Mouse (Mus musculus) spleen, postnatal 4 days (tissue): Measurements from ENCODE around the gene Olfr730.

Experiments
- DNase-seq, 2 experiments: peaks; one replicate each; pipeline ENCODE4 v3.0.0; 2022; ENCODE audit warnings: low spot score in 2 of 2

Gene Olfr730

GRCm38 (mm10) chr14:50188098-50188497 lies at the start of gene Olfr730:
Gene Olfr730 (minus strand): TSS chr14:50188198.
- DNase-seq: no peak

GRCm38 (mm10) chr14:50152810-50153209 lies 35.2 kb downstream of the Olfr730 start, which contains the start of gene Olfr729:
Gene Olfr729 (minus strand): TSS chr14:50152910.
- DNase-seq: no peak

DNA sequence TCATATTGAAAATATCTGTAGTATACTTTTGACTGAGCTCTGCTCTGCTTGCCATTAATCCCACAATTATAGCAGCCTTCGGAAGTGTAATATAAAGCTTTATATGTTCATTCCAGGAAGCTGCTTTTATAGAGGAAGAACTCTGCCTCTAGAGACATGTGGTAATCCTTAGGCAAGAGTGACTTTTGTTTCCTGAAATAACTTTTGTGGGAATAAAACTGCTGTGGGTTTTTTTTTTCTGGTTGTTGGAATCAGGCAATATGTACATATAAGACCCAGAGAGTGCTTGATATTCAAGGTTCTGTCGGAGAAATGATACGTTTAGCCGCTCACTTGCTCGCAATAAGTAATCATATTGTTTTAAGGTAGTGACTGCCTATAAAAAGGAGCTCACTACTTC lies 45.4 kb downstream of the Olfr730 start, which contains the start of gene Olfr728:
TSS of gene Olfr728 (minus strand) at position 101 of the 400 bp plus-strand sequence.
- DNase-seq: no peak
